Mouse (Mus musculus): ENCODE results near the gene Ptgs2.

The Ptgs2 gene

DNA sequence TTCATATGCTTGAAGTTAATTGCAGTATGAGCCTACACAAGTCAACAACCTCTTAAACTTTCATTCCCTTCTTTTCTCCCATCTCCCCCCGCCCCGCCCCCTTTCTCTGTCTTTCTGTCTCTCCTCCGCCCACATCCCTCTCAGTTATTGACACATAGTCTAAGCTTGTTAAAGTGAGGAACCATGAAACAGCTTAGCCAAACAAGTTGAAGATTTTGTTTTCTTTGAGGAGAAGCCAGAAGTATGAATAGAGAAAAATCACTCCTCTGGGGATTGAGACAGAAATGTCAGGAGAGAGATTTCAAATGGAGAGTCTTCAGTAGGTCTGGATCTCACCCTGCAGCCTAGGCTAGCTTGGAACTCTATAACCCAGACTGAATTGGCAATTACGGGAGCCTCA lies 47.4 kb downstream of the Ptgs2 start:
- no peak for DNase-seq (ENCODE audit: low spot score in 2 of 2)

DNA sequence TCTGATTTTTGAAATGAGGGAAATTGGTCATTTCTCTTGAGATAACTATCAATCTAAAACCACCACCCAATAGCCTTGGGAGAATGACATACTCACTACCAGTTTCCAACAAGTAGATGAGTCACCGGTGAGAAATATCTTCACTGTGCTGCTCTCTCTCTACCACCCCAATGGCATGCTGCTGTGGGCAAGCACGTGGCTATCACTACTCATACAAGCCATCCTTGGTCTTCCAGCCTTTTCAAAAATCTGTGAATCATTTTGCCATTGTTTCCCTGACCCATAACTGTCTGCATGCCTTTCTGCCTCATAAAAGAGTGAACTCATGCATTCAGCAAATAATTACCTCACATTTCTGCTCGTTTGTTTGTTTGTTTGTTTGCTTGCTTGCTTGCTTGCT lies 51.6 kb downstream of the Ptgs2 start:
- DNase-seq (ENCODE audit: low spot score in 2 of 2) = no peak
